Mouse (Mus musculus) olfactory bulb, adult 2 months (tissue): ENCODE measurements around the gene Zfp639. TPM values are rescaled to one million over a fixed set of nuclear protein-coding genes. Genes with fewer than 3 reads are reported as not detected.

Source experiments
- H3K27ac ChIP-seq: fragments of 200-500 bp; 2 replicates; pipeline ENCODE4 v1.5.1; 2012; ENCODE audit warnings: low read depth, low read length; ENCODE audit not compliant: insufficient read depth
- H3K4me1 ChIP-seq: fragments of 200-500 bp; 2 replicates; pipeline ENCODE4 v1.6.1; 2012; ENCODE audit warnings: low read length; ENCODE audit not compliant: control insufficient read depth, insufficient read depth
- H3K4me3 ChIP-seq: fragments of 200-500 bp; 2 replicates; pipeline ENCODE4 v1.5.1; 2012; ENCODE audit warnings: mild to moderate bottlenecking, low read depth, low read length, moderate library complexity; ENCODE audit not compliant: insufficient read depth
- CTCF ChIP-seq: fragments of 200-500 bp; IDR thresholded peaks from 2 replicates; pipeline ENCODE4 v1.5.1; 2012; ENCODE audit warnings: low read depth, mild to moderate bottlenecking, low read length, moderate library complexity; ENCODE audit not compliant: insufficient read depth
- POLR2A ChIP-seq: fragments of 200-500 bp; IDR thresholded peaks from 2 replicates; pipeline ENCODE4 v1.6.1; 2012; ENCODE audit warnings: mild to moderate bottlenecking, low read depth, low read length, moderate library complexity; ENCODE audit not compliant: insufficient read depth
- WGBS: fragments of 180-500 bp; shearing (Covaris S2); methylation state at CpG from one replicate; pipeline ENCODE4 v1.1.7; 2018; 5-methylcytosine and 5-hydroxymethylcytosine counted together
- polyA plus RNA-seq: library from polyadenylated mRNA; stranded (reverse); fragments of >200 nt; gene quantifications from 2 replicates; pipeline ENCODE4 v1.2.4, GENCODE M21; 2012; ENCODE audit warnings: low replicate concordance; ENCODE audit not compliant: missing spikeins, insufficient read depth, insufficient read length

Gene Zfp639
- polyA plus RNA-seq, 1 experiment: not detected

DNA sequence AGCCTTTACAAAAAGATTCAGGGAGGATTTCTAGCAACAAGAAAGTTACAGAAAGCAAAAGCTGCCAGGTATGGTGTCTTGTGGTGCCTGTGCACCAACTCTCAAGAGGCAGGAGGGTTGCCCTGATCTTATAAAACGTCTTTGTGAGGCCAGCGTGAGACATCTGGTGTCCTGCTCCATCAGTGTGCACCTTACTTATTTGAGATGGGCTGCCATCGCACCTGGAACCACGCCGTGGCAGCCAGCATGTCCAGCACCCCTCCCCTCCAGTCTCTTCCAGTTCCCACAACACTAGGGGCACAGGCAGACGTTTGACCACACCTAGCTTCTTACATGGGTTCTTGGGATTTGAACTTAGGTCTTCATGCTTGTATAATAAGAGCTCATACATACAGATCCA, 21.9 kb upstream of the Zfp639 start:
- TF ChIP-seq POLR2A: no peak
- TF ChIP-seq CTCF: no peak
- H3K4me3 ChIP-seq: no peak overlapping the region
- no peak overlapping the region for H3K27ac ChIP-seq
- no peaks in the 10 kb centered on the region for H3K4me1 ChIP-seq
- 85% methylated on average over 6 of the region's 6 CpGs for WGBS

DNA sequence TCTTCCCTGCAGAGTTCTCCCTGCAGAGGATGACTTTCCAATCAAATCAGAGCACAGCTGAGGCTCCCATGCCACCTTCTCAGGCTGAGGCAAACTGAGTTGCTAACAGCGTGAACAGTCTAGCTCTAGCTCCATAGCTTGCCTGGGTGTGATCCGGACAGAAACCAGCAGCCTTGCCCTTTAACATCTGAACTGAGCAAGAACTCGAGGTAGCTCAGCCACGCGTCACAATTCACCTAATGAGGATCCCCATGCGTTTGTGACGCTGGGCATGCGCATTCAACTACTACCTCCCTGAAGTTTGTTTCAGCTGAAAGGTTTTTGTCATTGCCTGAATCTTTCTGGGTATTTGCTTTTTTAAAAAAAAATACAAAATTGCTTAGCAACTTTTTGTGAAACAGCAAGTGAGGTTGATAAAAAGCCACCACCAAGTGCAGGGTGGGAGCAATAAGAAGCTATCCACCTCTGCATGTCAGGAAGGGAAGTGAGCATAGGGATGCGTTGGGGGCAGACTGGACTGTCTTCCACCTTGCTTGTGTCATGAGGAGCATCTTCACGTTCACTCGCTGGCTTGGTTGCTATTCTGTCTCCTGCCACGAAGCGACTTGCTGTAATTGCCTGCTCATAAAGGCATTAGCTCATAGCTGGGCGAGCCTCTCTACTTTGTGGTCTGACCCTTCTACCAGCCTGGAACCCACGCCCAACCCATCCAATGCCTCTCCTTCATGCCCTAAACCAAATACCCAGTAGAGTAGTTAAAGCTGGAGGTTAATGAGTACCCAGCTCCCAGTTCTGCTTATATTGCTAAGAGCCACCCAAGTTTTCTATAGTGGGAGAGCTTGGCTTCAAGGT, 19.8 kb upstream of the Zfp639 start:
- H3K4me3 ChIP-seq: no peak overlapping the region
- WGBS: 78% methylated on average over 15 of the region's 15 CpGs
- H3K27ac ChIP-seq: no peak overlapping the region
- TF ChIP-seq CTCF (no peak), POLR2A (no peak)
- no peaks in the 10 kb centered on the region for H3K4me1 ChIP-seq

DNA sequence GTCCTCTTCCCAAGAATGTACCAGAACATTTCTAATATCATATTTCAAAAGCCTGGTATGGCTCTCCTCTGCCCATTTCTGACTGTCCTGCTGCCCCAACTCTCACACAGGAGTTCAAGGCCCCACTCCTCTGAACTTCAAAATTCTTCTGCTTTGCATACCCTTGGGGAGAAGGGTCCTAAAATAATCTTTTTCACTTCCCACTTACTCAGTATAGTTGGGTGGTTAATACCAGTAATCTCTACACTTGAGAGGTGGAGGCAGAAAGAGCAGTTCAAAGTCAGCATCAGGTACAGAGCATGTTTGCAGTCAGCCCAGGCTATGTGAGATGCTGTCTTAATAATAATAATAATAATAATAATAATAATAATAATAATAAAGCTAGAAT, 19.1 kb upstream of the Zfp639 start:
- no peak overlapping the region for H3K4me3 ChIP-seq
- TF ChIP-seq CTCF (no peak), POLR2A (no peak)
- no peaks in the 10 kb centered on the region for H3K4me1 ChIP-seq
- H3K27ac ChIP-seq: no peak overlapping the region

DNA sequence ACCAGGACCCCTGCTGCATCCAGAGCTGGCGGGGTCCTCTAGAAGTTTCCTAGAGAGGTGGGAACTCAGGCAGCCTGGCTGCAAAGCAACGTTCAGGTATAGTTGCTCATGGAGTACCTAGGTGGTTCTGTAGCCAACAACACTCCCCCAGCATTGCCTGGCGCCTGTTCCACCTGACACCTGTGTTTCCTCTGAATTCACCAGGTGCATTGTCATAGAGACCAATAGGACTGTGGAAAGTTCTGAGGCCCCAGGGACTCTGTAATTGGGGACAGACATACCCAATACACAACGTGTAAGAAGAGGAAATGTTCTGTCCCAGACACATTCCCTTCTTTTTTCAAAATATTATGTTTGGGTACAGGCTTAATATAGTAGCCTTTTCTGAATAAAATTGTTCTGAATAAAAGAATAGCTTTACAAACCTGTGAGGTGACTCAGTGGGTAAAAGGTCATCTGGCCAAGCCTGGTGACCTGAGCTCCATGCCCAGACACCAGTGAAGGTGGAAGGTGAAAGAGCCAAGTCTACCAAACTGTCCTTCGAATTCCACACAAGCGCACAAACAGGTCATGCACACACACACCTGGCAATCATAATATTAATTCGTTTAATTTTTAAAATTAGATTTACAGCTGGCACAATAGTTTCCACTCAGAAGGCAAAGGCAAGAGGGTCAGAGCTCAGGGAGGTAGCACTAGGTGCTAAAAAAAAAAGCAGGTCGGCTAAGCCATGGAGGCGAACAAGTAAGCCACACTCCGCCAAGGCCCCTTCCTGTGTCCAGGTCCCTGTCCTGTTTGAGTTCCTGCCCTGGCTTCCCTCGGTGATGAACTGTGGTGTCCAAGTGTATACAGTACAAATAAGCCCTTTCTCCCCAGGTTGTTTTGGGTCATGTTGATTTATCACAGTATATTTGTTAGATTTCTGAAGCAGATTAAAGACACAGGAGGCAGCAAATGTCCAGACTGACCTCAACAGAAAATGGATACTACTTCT, 17.7 kb upstream of the Zfp639 start, which contains the start of gene Kcnmb3:
Gene Kcnmb3 (minus strand): TSS at position 135 of the 994 bp plus-strand sequence.
- H3K27ac ChIP-seq: no peak within 1 kb of the TSS
- no peak within 1 kb of the TSS for H3K4me3 ChIP-seq
- H3K4me1 ChIP-seq: peaks cover 3% of the 10 kb centered on the region; the same call in 1 of the 2 replicates
- TF ChIP-seq POLR2A (no peak), CTCF (no peak)
- WGBS: 83% methylated on average over 11 of the region's 11 CpGs

DNA sequence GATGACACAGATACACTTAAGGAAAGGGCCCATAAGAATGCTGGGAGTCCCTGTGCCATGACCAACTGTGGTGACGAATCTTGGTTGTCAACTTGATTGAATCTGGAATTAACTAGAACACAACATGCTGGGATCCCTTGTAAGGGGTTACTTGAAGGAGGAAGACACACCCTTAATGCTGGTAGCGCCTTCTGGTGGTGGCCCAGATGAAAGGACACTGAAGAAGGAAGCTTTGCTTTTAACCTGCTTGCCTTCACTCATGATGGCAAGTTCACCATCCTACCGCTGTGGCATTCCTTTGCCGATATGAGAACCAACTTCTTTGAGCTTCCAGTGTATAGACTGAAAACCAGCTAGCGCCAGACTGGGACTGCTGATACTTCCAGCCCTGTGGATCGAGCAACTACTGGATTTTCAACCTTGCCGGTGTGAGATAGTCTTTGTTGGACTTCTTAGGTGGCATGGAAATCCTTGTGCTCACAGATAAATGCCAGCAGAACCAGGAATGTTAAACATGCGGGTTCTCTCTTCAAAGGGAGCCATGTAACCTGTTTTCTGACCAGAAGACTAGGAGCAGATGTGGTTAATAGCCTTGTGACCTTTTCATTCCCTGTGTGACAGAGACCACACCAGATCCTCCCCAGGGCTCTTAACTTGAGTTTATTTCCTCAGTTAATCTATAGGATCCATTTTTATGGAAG, 15.5 kb upstream of the Zfp639 start:
- WGBS: 92% methylated on average over 8 of the region's 8 CpGs
- no peak for TF ChIP-seq POLR2A
- TF ChIP-seq CTCF: no peak

DNA sequence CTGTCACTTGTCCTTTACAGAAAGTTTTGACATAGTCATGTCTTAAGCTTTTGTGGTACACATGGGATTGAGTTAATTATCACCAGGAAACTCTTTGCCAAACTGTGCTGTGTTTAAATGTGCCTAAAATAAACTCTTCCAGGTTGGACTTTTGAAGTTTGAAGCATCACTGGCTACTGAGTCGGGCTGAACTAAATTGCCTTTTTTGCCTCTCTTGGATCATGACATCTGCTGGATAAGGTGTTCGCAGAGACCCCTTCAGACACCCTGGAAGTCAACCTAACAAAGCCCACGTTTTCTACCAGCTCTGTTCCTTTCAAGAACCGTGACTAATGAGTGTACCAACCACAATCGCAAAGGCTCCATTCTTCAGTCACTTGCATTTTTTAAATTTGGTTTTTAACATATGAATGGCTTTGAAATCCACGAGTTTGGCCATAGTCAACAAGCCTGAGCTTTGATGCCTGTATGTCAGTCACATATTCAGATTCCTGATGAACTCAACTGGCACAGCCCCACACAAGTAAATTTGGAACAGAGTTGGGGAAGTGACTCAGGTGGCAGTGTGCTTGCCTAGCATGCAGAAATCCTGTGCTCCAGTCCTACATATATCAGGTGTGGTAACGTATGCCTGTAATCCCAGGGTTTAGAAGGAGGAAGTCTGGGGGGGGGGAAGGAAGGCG, 14.8 kb upstream of the Zfp639 start:
- Histone ChIP-seq H3K27ac (no peak overlapping the region), H3K4me3 (no peak overlapping the region), H3K4me1 (peaks cover 3% of the 10 kb centered on the region; the same call in 1 of the 2 replicates)
- WGBS: 42% methylated on average over 8 of the region's 8 CpGs
- TF ChIP-seq CTCF (no peak), POLR2A (no peak)

More for the DNA sequence above, 15.5 kb upstream of the Zfp639 start:
- H3K4me1 ChIP-seq: peaks cover 3% of the 10 kb centered on the region; the same call in 1 of the 2 replicates
- no peak overlapping the region for H3K27ac ChIP-seq
- no peak overlapping the region for H3K4me3 ChIP-seq

DNA sequence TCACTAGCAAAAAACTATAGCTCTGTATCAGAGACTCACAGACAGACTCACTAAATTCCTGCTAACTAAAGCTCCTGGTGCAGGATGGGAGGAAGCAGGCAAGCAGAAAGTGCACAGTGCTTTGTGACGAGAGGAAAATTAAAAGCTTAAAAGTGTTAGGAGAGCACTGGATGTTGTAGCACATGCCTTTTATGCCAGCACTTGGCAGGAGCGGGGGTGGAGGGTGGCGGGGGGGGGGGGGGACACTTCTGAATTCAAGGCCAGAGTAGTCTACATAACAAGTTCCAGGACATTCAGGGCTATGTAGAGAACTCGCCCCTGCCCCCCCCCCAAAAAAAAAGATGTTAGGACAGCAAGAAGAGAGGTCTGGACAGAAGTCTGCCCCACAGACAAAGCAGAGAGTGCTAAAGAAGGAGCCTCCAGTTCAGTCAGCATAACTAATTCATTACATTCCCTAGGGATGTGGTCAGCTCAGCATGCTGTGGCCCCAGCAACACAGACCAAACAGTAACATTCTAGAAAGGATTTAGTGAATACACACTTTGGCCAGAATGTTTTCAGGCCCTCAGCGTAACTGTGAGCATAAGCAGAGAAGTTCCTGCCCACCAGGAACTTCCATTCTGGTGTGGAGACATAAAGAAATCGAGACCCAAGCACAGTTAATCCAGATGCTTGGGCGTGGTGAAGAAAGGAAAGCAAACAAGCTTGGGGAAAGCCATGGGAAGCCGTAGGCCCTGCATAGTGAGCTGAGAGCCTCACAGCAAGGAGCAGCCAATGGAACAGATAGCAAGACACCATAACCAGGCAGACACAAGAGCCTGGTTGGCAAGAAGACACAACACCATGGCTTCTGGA, 14.0 kb upstream of the Zfp639 start:
- peak overlapping the region; percentile 38; the same call in 1 of the 2 replicates for H3K27ac ChIP-seq
- 44% methylated on average over 8 of the region's 8 CpGs for WGBS
- H3K4me3 ChIP-seq: no peak overlapping the region
- TF ChIP-seq CTCF (no peak), POLR2A (no peak)
- peaks cover 3% of the 10 kb centered on the region; the same call in 1 of the 2 replicates for H3K4me1 ChIP-seq

DNA sequence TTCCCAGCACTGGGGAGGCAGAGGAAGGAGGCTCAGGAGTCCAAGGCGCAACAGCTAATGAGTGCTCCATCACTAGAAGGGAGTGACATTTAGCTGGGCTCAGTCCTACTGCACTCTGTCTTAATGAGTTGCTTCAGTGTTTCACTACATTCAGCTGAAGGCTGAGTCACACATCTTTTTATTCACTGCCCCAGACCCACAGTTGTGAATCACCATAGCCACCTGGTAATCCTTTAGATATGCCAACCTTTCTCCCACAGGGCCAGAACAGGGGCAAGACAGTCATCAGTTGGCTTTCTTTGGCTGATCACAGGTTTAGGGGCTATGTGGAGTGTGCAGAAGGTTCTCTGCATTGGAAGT, 13.4 kb upstream of the Zfp639 start:
- peaks cover 3% of the 10 kb centered on the region; the same call in 1 of the 2 replicates for H3K4me1 ChIP-seq
- no peak overlapping the region for H3K4me3 ChIP-seq
- WGBS: 36% methylated on average over 1 of the region's 1 CpGs
- no peak for TF ChIP-seq CTCF
- TF ChIP-seq POLR2A: no peak
- H3K27ac ChIP-seq: no peak overlapping the region; the same call in 1 of the 2 replicates
